Mouse (Mus musculus) layer of hippocampus, adult 18-20 months (tissue): ENCODE data around the gene Tmem265. TPM values are rescaled to one million over a fixed set of nuclear protein-coding genes. Genes with fewer than 3 reads are reported as not detected.

ENCODE experiments used
- DNase-seq, 2 experiments: peaks; one replicate each; pipeline ENCODE4 v3.0.0; 2022; ENCODE audit warnings: low spot score in 2 of 2
- long read RNA-seq: library from polyadenylated mRNA; stranded (forward); transcript quantifications from one replicate; pipeline ENCODE4 v2.0.0, GENCODE M21; 2021
- total RNA-seq, 2 experiments: library from RNA; stranded (reverse); gene quantifications; 2 replicates each; pipeline ENCODE4 v1.2.3; 2021

The Tmem265 gene
- total RNA-seq = 1 to 10 TPM in 1 of 2 experiments, not detected in 1; 1.6 TPM
- long read RNA-seq = 0 reads

- no peak for DNase-seq
These were observed at the start of gene Tmem265 for GRCm38 (mm10) chr7:127561340-127561858. Gene Tmem265 (plus strand): TSS chr7:127561390.

GRCm38 (mm10) chr7:127511808-127512230 is 49.4 kb upstream of the Tmem265 start, which contains the start of gene Srcap:
Gene Srcap (plus strand): TSS chr7:127511983.
- DNase-seq = peak; percentile 93 to 96

GRCm38 (mm10) chr7:127512231-127513015 is 48.8 kb upstream of the Tmem265 start:
- peak; percentile 81 to 88 for DNase-seq

- DNase-seq = peak in 1 of 2 experiments; percentile 28
These were observed 48.2 kb upstream of the Tmem265 start for GRCm38 (mm10) chr7:127513016-127513390.

GRCm38 (mm10) chr7:127513781-127514180 is 47.4 kb upstream of the Tmem265 start:
- no peak for DNase-seq

GRCm38 (mm10) chr7:127515846-127516245 is 45.3 kb upstream of the Tmem265 start:
- DNase-seq = no peak

- DNase-seq = no peak
These were observed 44.8 kb upstream of the Tmem265 start for GRCm38 (mm10) chr7:127516344-127516743.

- no peak for DNase-seq
These were observed 41.9 kb upstream of the Tmem265 start, which contains the start of gene Gm42715 for GRCm38 (mm10) chr7:127519284-127519683. Gene Gm42715 (plus strand): TSS chr7:127519584.

- DNase-seq = no peak
These were observed 19.5 kb upstream of the Tmem265 start for GRCm38 (mm10) chr7:127541671-127542070.

GRCm38 (mm10) chr7:127549116-127549835 is 11.9 kb upstream of the Tmem265 start:
- DNase-seq = peak in 1 of 2 experiments; percentile 36

GRCm38 (mm10) chr7:127551558-127551957 is 9.6 kb upstream of the Tmem265 start:
- no peak for DNase-seq

- DNase-seq = no peak
These were observed 610 bp upstream of the Tmem265 start for GRCm38 (mm10) chr7:127560580-127560979.

- peak in 1 of 2 experiments; percentile 11 for DNase-seq
These were observed 3.4 kb downstream of the Tmem265 start for GRCm38 (mm10) chr7:127564381-127565150.

GRCm38 (mm10) chr7:127572895-127573471 is 11.8 kb downstream of the Tmem265 start, which contains the start of gene Phkg2:
Gene Phkg2 (plus strand): TSS chr7:127573340.
- peak; percentile 92 to 96 for DNase-seq

GRCm38 (mm10) chr7:127573503-127574008 is 12.4 kb downstream of the Tmem265 start:
- DNase-seq = no peak

GRCm38 (mm10) chr7:127574115-127574514 is 12.9 kb downstream of the Tmem265 start:
- no peak for DNase-seq

GRCm38 (mm10) chr7:127583260-127583659 is 22.1 kb downstream of the Tmem265 start:
- DNase-seq = no peak

- DNase-seq = no peak
These were observed 23.8 kb downstream of the Tmem265 start for GRCm38 (mm10) chr7:127585031-127585430.

GRCm38 (mm10) chr7:127586149-127586548 is 25.0 kb downstream of the Tmem265 start:
- DNase-seq = no peak

GRCm38 (mm10) chr7:127587196-127587595 is 26.0 kb downstream of the Tmem265 start:
- no peak for DNase-seq
